Mouse (Mus musculus): ENCODE results near the gene Gm13288.
"Not testable (repeated sequence)": the region's sequence is repeated elsewhere in the genome, so short reads cannot be mapped to it uniquely, and the experiment has no call there.

DNA sequence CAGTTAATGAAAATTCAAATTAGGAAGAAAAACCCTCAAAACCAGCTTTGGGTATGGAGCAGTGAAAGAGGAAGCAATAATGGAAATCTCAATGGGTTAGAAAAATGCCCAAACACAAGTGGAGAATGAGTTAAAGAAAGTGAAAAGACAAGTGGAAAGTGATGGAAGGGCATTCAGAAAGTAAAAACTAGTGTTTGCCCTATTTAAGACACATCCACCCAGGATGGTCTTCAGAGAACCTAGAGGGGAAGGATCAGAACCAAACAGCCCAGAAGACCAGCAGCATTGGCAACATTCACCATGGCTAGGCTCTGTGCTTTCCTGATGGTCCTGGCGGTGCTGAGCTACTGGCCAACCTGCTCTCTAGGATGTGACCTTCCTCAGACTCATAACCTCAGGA is 29.9 kb downstream of the Gm13288 start, which contains the start of gene Ifna5:
- TF ChIP-seq CTCF (IDR thresholded peaks at IDR 0.05; ENCODE audit: borderline replicate concordance, extremely low read depth, insufficient read depth, insufficient read length); POLR2A (IDR thresholded peaks at IDR 0.05; ENCODE audit: borderline replicate concordance, extremely low read depth, insufficient read depth, insufficient read length, poor library complexity, severe bottlenecking): not testable (repeated sequence)

Measured in brain, embryonic 14.5 days (tissue).